Mouse (Mus musculus): ENCODE results near the gene Inhbb. TPM values are rescaled to one million over a fixed set of nuclear protein-coding genes. Genes with fewer than 3 reads are reported as not detected.

Gene Inhbb
- polyA plus RNA-seq (2014; fragmentation: Nextera tagmentation; extraction: Ambion mirVana): 2.4 and 2.7 TPM in 2 replicates

- Histone ChIP-seq H3K27ac (ENCODE audit: low read depth, low read length) (peak within 1 kb of the TSS; percentile 60), H3K4me1 (ENCODE audit: control insufficient read depth, insufficient read depth, low read length) (peaks cover 17% of the 10 kb centered on the region), H3K27me3 (ENCODE audit: control insufficient read depth, insufficient read depth, low read length) (peaks cover 36% of the 10 kb centered on the region), H3K36me3 (ENCODE audit: control insufficient read depth, insufficient read depth, low read length) (no peaks in the 10 kb centered on the region), H3K9ac (replicated peaks; ENCODE audit: low read depth, low read length) (peak within 1 kb of the TSS; percentile 74), H3K4me3 (ENCODE audit: low read depth, low read length) (peak within 1 kb of the TSS; percentile 59), H3K9me3 (ENCODE audit: control insufficient read depth, low read length) (no peaks in the 10 kb centered on the region), H3K4me2 (ENCODE audit: low read depth, low read length) (peak within 1 kb of the TSS; percentile 99)
- ATAC-seq (ENCODE audit: low read depth): peak; percentile 32
- under 1% methylated on average over 77 of the region's 92 CpGs for WGBS
These were observed at the start of gene Inhbb for GRCm38 (mm10) chr1:119421576-119422421. Inhbb (minus strand) TSS chr1:119422248.

GRCm38 (mm10) chr1:119463386-119463785 lies 41.3 kb upstream of the Inhbb start:
- 41% methylated on average over 2 of the region's 2 CpGs for WGBS
- H3K9ac ChIP-seq (replicated peaks; ENCODE audit: low read depth, low read length): no peak overlapping the region
- ATAC-seq (ENCODE audit: low read depth): no peak

GRCm38 (mm10) chr1:119460062-119460461 lies 38.0 kb upstream of the Inhbb start:
- no peak overlapping the region for H3K9ac ChIP-seq (replicated peaks; ENCODE audit: low read depth, low read length)
- H3K9me3 ChIP-seq (ENCODE audit: control insufficient read depth, low read length): no peaks in the 10 kb centered on the region
- H3K27me3 ChIP-seq (ENCODE audit: control insufficient read depth, insufficient read depth, low read length): no peaks in the 10 kb centered on the region
- no peak for ATAC-seq (ENCODE audit: low read depth)
- H3K4me2 ChIP-seq (ENCODE audit: low read depth, low read length): no peak overlapping the region
- 66% methylated on average over 2 of the region's 2 CpGs for WGBS
- H3K36me3 ChIP-seq (ENCODE audit: control insufficient read depth, insufficient read depth, low read length): no peaks in the 10 kb centered on the region
- no peak overlapping the region for H3K4me3 ChIP-seq (ENCODE audit: low read depth, low read length)
- no peak overlapping the region for H3K27ac ChIP-seq (ENCODE audit: low read depth, low read length)
- H3K4me1 ChIP-seq (ENCODE audit: control insufficient read depth, insufficient read depth, low read length): peaks cover 9% of the 10 kb centered on the region; the same call in 1 of the 2 replicates

More at GRCm38 (mm10) chr1:119463386-119463785, 41.3 kb upstream of the Inhbb start:
- H3K36me3 ChIP-seq (ENCODE audit: control insufficient read depth, insufficient read depth, low read length): no peaks in the 10 kb centered on the region
- no peak overlapping the region for H3K4me3 ChIP-seq (ENCODE audit: low read depth, low read length)
- H3K9me3 ChIP-seq (ENCODE audit: control insufficient read depth, low read length): no peaks in the 10 kb centered on the region
- no peak overlapping the region for H3K4me2 ChIP-seq (ENCODE audit: low read depth, low read length)
- H3K27me3 ChIP-seq (ENCODE audit: control insufficient read depth, insufficient read depth, low read length): no peaks in the 10 kb centered on the region
- no peaks in the 10 kb centered on the region for H3K4me1 ChIP-seq (ENCODE audit: control insufficient read depth, insufficient read depth, low read length)
- H3K27ac ChIP-seq (ENCODE audit: low read depth, low read length): no peak overlapping the region

- peak overlapping the region; percentile 12; the same call in 1 of the 2 replicates for H3K4me2 ChIP-seq (ENCODE audit: low read depth, low read length)
- ATAC-seq (ENCODE audit: low read depth): peak; percentile 33
- H3K4me3 ChIP-seq (ENCODE audit: low read depth, low read length): no peak overlapping the region
- H3K27me3 ChIP-seq (ENCODE audit: control insufficient read depth, insufficient read depth, low read length): no peaks in the 10 kb centered on the region
- WGBS: 11% methylated on average over 10 of the region's 10 CpGs
- H3K36me3 ChIP-seq (ENCODE audit: control insufficient read depth, insufficient read depth, low read length): no peaks in the 10 kb centered on the region
- H3K9ac ChIP-seq (replicated peaks; ENCODE audit: low read depth, low read length): no peak overlapping the region
- H3K9me3 ChIP-seq (ENCODE audit: control insufficient read depth, low read length): no peaks in the 10 kb centered on the region
- no peak overlapping the region for H3K27ac ChIP-seq (ENCODE audit: low read depth, low read length)
- H3K4me1 ChIP-seq (ENCODE audit: control insufficient read depth, insufficient read depth, low read length): peaks cover 12% of the 10 kb centered on the region; the same call in 1 of the 2 replicates
These were observed 36.1 kb upstream of the Inhbb start for GRCm38 (mm10) chr1:119457993-119458605.

- peak; percentile 47 for ATAC-seq (ENCODE audit: low read depth)
- Histone ChIP-seq H3K27me3 (ENCODE audit: control insufficient read depth, insufficient read depth, low read length) (no peaks in the 10 kb centered on the region), H3K9ac (replicated peaks; ENCODE audit: low read depth, low read length) (0 out of 2 replicates have a peak overlapping the region, but pooled peaks have one; percentile 8), H3K4me2 (ENCODE audit: low read depth, low read length) (peak overlapping the region; percentile 27; the same call in 1 of the 2 replicates), H3K27ac (ENCODE audit: low read depth, low read length) (no peak overlapping the region), H3K36me3 (ENCODE audit: control insufficient read depth, insufficient read depth, low read length) (no peaks in the 10 kb centered on the region), H3K4me1 (ENCODE audit: control insufficient read depth, insufficient read depth, low read length) (peaks cover 12% of the 10 kb centered on the region; the same call in 1 of the 2 replicates), H3K9me3 (ENCODE audit: control insufficient read depth, low read length) (no peaks in the 10 kb centered on the region), H3K4me3 (ENCODE audit: low read depth, low read length) (no peak overlapping the region)
- 40% methylated on average over 5 of the region's 5 CpGs for WGBS
These were observed 35.4 kb upstream of the Inhbb start for GRCm38 (mm10) chr1:119457528-119457855.

GRCm38 (mm10) chr1:119456671-119457527 lies 34.9 kb upstream of the Inhbb start:
- H3K4me2 ChIP-seq (ENCODE audit: low read depth, low read length): peak overlapping the region; percentile 27
- peak; percentile 70; the same call in 1 of the 2 replicates for ATAC-seq (ENCODE audit: low read depth)
- H3K27ac ChIP-seq (ENCODE audit: low read depth, low read length): no peak overlapping the region
- H3K36me3 ChIP-seq (ENCODE audit: control insufficient read depth, insufficient read depth, low read length): no peaks in the 10 kb centered on the region
- no peak overlapping the region for H3K4me3 ChIP-seq (ENCODE audit: low read depth, low read length)
- peaks cover 12% of the 10 kb centered on the region; the same call in 1 of the 2 replicates for H3K4me1 ChIP-seq (ENCODE audit: control insufficient read depth, insufficient read depth, low read length)
- H3K9me3 ChIP-seq (ENCODE audit: control insufficient read depth, low read length): no peaks in the 10 kb centered on the region
- WGBS: 18% methylated on average over 19 of the region's 19 CpGs
- no peaks in the 10 kb centered on the region for H3K27me3 ChIP-seq (ENCODE audit: control insufficient read depth, insufficient read depth, low read length)
- 0 out of 2 replicates have a peak overlapping the region, but pooled peaks have one; percentile 8 for H3K9ac ChIP-seq (replicated peaks; ENCODE audit: low read depth, low read length)

GRCm38 (mm10) chr1:119453731-119454130 lies 31.7 kb upstream of the Inhbb start:
- peaks cover 12% of the 10 kb centered on the region; the same call in 1 of the 2 replicates for H3K4me1 ChIP-seq (ENCODE audit: control insufficient read depth, insufficient read depth, low read length)
- H3K4me2 ChIP-seq (ENCODE audit: low read depth, low read length): no peak overlapping the region
- no peak overlapping the region for H3K9ac ChIP-seq (replicated peaks; ENCODE audit: low read depth, low read length)
- H3K4me3 ChIP-seq (ENCODE audit: low read depth, low read length): no peak overlapping the region
- H3K27me3 ChIP-seq (ENCODE audit: control insufficient read depth, insufficient read depth, low read length): no peaks in the 10 kb centered on the region
- ATAC-seq (ENCODE audit: low read depth): no peak
- 50% methylated on average over 4 of the region's 4 CpGs for WGBS
- no peaks in the 10 kb centered on the region for H3K36me3 ChIP-seq (ENCODE audit: control insufficient read depth, insufficient read depth, low read length)
- no peaks in the 10 kb centered on the region for H3K9me3 ChIP-seq (ENCODE audit: control insufficient read depth, low read length)
- no peak overlapping the region for H3K27ac ChIP-seq (ENCODE audit: low read depth, low read length)

- no peaks in the 10 kb centered on the region for H3K9me3 ChIP-seq (ENCODE audit: control insufficient read depth, low read length)
- no peaks in the 10 kb centered on the region for H3K27me3 ChIP-seq (ENCODE audit: control insufficient read depth, insufficient read depth, low read length)
- no peak for ATAC-seq (ENCODE audit: low read depth)
- H3K4me2 ChIP-seq (ENCODE audit: low read depth, low read length): no peak overlapping the region
- H3K36me3 ChIP-seq (ENCODE audit: control insufficient read depth, insufficient read depth, low read length): no peaks in the 10 kb centered on the region
- H3K9ac ChIP-seq (replicated peaks; ENCODE audit: low read depth, low read length): no peak overlapping the region
- H3K27ac ChIP-seq (ENCODE audit: low read depth, low read length): no peak overlapping the region
- H3K4me1 ChIP-seq (ENCODE audit: control insufficient read depth, insufficient read depth, low read length): peaks cover 4% of the 10 kb centered on the region; the same call in 1 of the 2 replicates
- 58% methylated on average over 10 of the region's 10 CpGs for WGBS
- H3K4me3 ChIP-seq (ENCODE audit: low read depth, low read length): no peak overlapping the region
These were observed 29.4 kb upstream of the Inhbb start for GRCm38 (mm10) chr1:119451417-119451816.
